Comparison of ENCODE assay signal across 42 mouse cellular contexts in genomic region chr2:154606965-154607364, GRCm38 (mm10). TPM values are rescaled to one million over a fixed set of nuclear protein-coding genes. Genes with fewer than 3 reads are reported as not detected.
"Had no signal": no experiment of that assay in that cellular context is flagged by ENCODE, and none has a peak within 500 bp of the region (broad histone marks: within the 10 kb centered on the region; RNA-seq: fewer than 3 reads in every experiment).

No protein-coding gene starts in this region.

- H3K27me3 ChIP-seq: limb, embryonic 15.5 days; liver, embryonic 13.5 days; megakaryocyte, embryonic 14.5 days; midbrain, embryonic 15.5 days; neural tube, embryonic 12.5 days had no signal

- H3K4me3 ChIP-seq: left cerebral cortex, adult 2 months; limb, embryonic 10.5 days; limb, embryonic 12.5 days; limb, embryonic 13.5 days; limb, embryonic 15.5 days; liver, embryonic 12.5 days; liver, embryonic 13.5 days; liver, embryonic 15.5 days; lung, embryonic 15.5 days; megakaryocyte, embryonic 14.5 days; midbrain, embryonic 10.5 days; midbrain, embryonic 12.5 days; midbrain, embryonic 13.5 days; midbrain, embryonic 15.5 days; myocyte; neural tube, embryonic 12.5 days; neural tube, embryonic 13.5 days had no signal

- H3K27ac ChIP-seq: left cerebral cortex, adult 2 months; limb, embryonic 10.5 days; limb, embryonic 12.5 days; limb, embryonic 13.5 days; limb, embryonic 15.5 days; liver, embryonic 12.5 days; liver, embryonic 13.5 days; liver, embryonic 14.5 days; liver, embryonic 15.5 days; lung, embryonic 15.5 days; macrophage; midbrain, embryonic 10.5 days; midbrain, embryonic 12.5 days; midbrain, embryonic 13.5 days; midbrain, embryonic 15.5 days; neural tube, embryonic 12.5 days; neural tube, embryonic 13.5 days had no signal

- H3K36me3 ChIP-seq: limb, embryonic 10.5 days; limb, embryonic 12.5 days; limb, embryonic 13.5 days; limb, embryonic 15.5 days; liver, embryonic 12.5 days; liver, embryonic 13.5 days; liver, embryonic 15.5 days; lung, embryonic 15.5 days; midbrain, embryonic 10.5 days; midbrain, embryonic 12.5 days; midbrain, embryonic 13.5 days; midbrain, embryonic 15.5 days; neural tube, embryonic 12.5 days; neural tube, embryonic 13.5 days had no signal

- ATAC-seq: liver, embryonic 12.5 days; lung, postnatal 0 days; midbrain, embryonic 13.5 days; midbrain, embryonic 15.5 days; midbrain, embryonic 16.5 days had no signal

- H3K4me2 ChIP-seq: limb, embryonic 12.5 days; limb, embryonic 13.5 days; limb, embryonic 15.5 days; liver, embryonic 12.5 days; liver, embryonic 13.5 days; liver, embryonic 15.5 days; lung, embryonic 14.5 days; lung, embryonic 15.5 days; midbrain, embryonic 11.5 days; midbrain, embryonic 12.5 days; midbrain, embryonic 13.5 days; midbrain, embryonic 15.5 days; neural tube, embryonic 12.5 days; neural tube, embryonic 13.5 days had no signal

- H3K9ac ChIP-seq: limb, embryonic 12.5 days; limb, embryonic 13.5 days; limb, embryonic 15.5 days; liver, embryonic 12.5 days; liver, embryonic 13.5 days; liver, embryonic 14.5 days; liver, embryonic 15.5 days; lung, embryonic 14.5 days; lung, embryonic 15.5 days; midbrain, embryonic 12.5 days; midbrain, embryonic 13.5 days; midbrain, embryonic 15.5 days; neural tube, embryonic 12.5 days; neural tube, embryonic 13.5 days had no signal

- DNase-seq: left cerebral cortex, postnatal 4 days; liver, embryonic 13.5 days; lung, adult 18-20 months; lung, adult 2 months; lung, embryonic 14.5 days; lung, postnatal 14 days; lung, postnatal 36 days; lung, postnatal 4 days; midbrain, embryonic 14.5 days had no signal

- H3K9me3 ChIP-seq: limb, embryonic 10.5 days; limb, embryonic 12.5 days; limb, embryonic 13.5 days; limb, embryonic 15.5 days; liver, embryonic 12.5 days; liver, embryonic 13.5 days; liver, embryonic 15.5 days; lung, embryonic 15.5 days; megakaryocyte, embryonic 14.5 days; midbrain, embryonic 10.5 days; midbrain, embryonic 12.5 days; midbrain, embryonic 13.5 days; midbrain, embryonic 15.5 days; neural tube, embryonic 12.5 days; neural tube, embryonic 13.5 days had no signal

RNA-seq across cellular contexts. Expression of gene 4930519P11Rik, which starts 6.3 kb away (rescaled TPM):
- total RNA-seq: left cerebral cortex, adult 18-20 months; left cerebral cortex, adult 2 months; left cerebral cortex, adult 8-10 months; left cerebral cortex, postnatal 10 days; left cerebral cortex, postnatal 14 days; left cerebral cortex, postnatal 25 days; left cerebral cortex, postnatal 36 days; left cerebral cortex, postnatal 4 days; megakaryocyte, adult 5-6 weeks; megakaryocyte-erythroid progenitor cell, adult 5-6 weeks; midbrain, postnatal 0 days; monocyte, adult 5-6 weeks had no signal
- polyA plus RNA-seq: limb, embryonic 12.5 days; liver, embryonic 13.5 days; liver, embryonic 15.5 days; lung, embryonic 15.5 days; lung, embryonic 16.5 days; macrophage; midbrain, embryonic 10.5 days; neural tube, embryonic 11.5 days had no signal
